Mouse (Mus musculus): ENCODE measurements around the gene Ryr1.

DNA sequence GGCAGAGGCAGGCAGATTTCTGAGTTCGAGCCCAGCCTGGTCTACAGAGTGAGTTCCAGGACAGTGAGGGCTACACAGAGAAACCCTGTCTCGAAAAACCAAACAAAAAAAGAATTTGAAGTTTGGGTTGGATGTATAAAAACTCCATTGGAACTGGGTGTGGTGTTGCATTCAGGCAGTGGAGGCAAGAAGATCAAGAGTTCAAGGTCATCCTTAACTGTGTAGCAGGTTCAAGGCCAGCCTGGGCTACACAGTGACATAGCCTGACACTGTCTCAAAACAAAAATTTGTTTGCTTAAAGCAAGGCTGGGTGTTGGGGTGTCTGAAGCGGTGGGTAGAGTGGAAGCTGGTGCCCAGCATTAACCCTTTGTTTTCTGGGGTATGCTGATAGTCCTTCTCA, 131.6 kb downstream of the Ryr1 start:
- TF ChIP-seq POLR2A (IDR thresholded peaks at IDR 0.05; ENCODE audit: borderline replicate concordance, insufficient read depth, low read length) (no peak), CTCF (IDR thresholded peaks at IDR 0.05; ENCODE audit: borderline replicate concordance, insufficient read depth, low read depth, low read length) (no peak)
